Comparison of ENCODE assay signal across 17 mouse cellular contexts in the genomic region with DNA sequence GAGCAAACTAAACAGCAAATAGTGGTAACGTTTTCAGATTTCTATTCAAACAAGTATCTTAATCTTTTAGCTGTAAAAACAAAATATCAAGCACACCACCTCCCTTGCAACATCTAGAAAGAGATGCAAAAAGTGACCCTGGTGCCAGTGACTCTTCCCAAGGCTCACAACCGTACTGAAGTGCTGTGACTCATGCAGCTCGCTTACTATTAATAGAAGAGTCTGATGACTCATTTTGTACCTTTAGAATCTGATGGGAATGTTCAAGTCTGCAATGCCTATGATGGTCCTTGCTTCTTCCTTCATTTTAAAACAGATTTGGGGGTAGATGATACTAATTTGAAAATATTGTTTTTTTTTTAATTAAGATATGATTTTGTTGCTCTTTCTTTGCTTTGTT.
DNase-seq lines count a peak whose midpoint lies in the region; ATAC-seq and TF ChIP-seq lines count a peak whose summit lies in the region.
"Had no signal": no experiment of that assay in that cellular context is flagged by ENCODE, and none has a peak within 500 bp of the region (broad histone marks: within the 10 kb centered on the region; RNA-seq: fewer than 3 reads in every experiment).

No protein-coding gene starts in this region.

- no peak overlapping the region for H3K4me2 ChIP-seq in forebrain, embryonic 13.5 days
- H3K4me2 ChIP-seq: embryonic facial prominence, embryonic 12.5 days; heart, embryonic 11.5 days; limb, embryonic 13.5 days had no signal

- no peak for TF ChIP-seq CTCF in Patski (IDR thresholded peaks at IDR 0.05)

- no peaks in the 10 kb centered on the region for H3K36me3 ChIP-seq in forebrain, embryonic 13.5 days (ENCODE audit: poor library complexity, severe bottlenecking)
- H3K36me3 ChIP-seq: embryonic facial prominence, embryonic 12.5 days; limb, embryonic 13.5 days had no signal

- CTCF ChIA-PET in Patski (lab: Charles Lee): interaction anchor here (1.0 kb wide), 1 partner anchor 31 kb away, joined by 5 read pairs; no protein-coding TSS in a partner anchor

- no peak overlapping the region for H3K9ac ChIP-seq in forebrain, embryonic 13.5 days
- H3K9ac ChIP-seq: embryonic facial prominence, embryonic 12.5 days; forebrain, postnatal 0 days; limb, embryonic 13.5 days; liver, embryonic 14.5 days had no signal

- H3K4me3 ChIP-seq in forebrain, embryonic 13.5 days: no peak overlapping the region
- H3K4me3 ChIP-seq: embryonic facial prominence, embryonic 12.5 days; limb, embryonic 13.5 days had no signal

- in situ Hi-C loops in Patski (cut with MboI; ENCODE audit: low pct_unique_long_range_greater_than_20kb): no loop called here

- 85% methylated on average over 3 of the region's 3 CpGs for WGBS in forebrain, embryonic 13.5 days

- H3K27ac ChIP-seq in forebrain, embryonic 13.5 days: no peak overlapping the region
- H3K27ac ChIP-seq: embryonic facial prominence, embryonic 12.5 days; limb, embryonic 13.5 days; liver, embryonic 14.5 days had no signal

- POLR2A ChIA-PET in Patski (lab: Charles Lee): interaction anchor here (0.8 kb wide), 1 partner anchor 85 kb away, joined by 3 read pairs; no protein-coding TSS in a partner anchor

- no peaks in the 10 kb centered on the region for H3K4me1 ChIP-seq in forebrain, embryonic 13.5 days
- H3K4me1 ChIP-seq: embryonic facial prominence, embryonic 12.5 days; limb, embryonic 13.5 days had no signal

- peak; percentile 94 for ATAC-seq in frontal cortex, adult (ENCODE audit: low TSS enrichment)
- ATAC-seq in Patski: peak; percentile 86
- ATAC-seq in forebrain, embryonic 13.5 days: no peak
- ATAC-seq: forebrain, postnatal 0 days had no signal

- H3K9me3 ChIP-seq in forebrain, embryonic 13.5 days (replicated peaks): no peaks in the 10 kb centered on the region
- H3K9me3 ChIP-seq: embryonic facial prominence, embryonic 12.5 days; limb, embryonic 13.5 days had no signal

- no peaks in the 10 kb centered on the region for H3K27me3 ChIP-seq in Patski
- H3K27me3 ChIP-seq in forebrain, embryonic 13.5 days: no peaks in the 10 kb centered on the region
- H3K27me3 ChIP-seq: embryonic facial prominence, embryonic 12.5 days; limb, embryonic 13.5 days had no signal

- DNase-seq in frontal cortex, postnatal 14 days (ENCODE audit: low spot score in 2 of 2): no peak
- peak; percentile 21 for DNase-seq in right cerebral cortex, adult 18-20 months
- DNase-seq in right cerebral cortex, postnatal 25 days: no peak
- DNase-seq in Patski (ENCODE audit: low read depth, low spot score): no peak
- DNase-seq in kidney, postnatal 36 days: no peak
- DNase-seq: forebrain, postnatal 0 days; gastrocnemius, postnatal 14 days; kidney, adult 18-20 months; kidney, postnatal 10 days; lung, postnatal 10 days; thymus, adult 2 months had no signal
